Mouse (Mus musculus): ENCODE results near the gene Tfip11. TPM values are rescaled to one million over a fixed set of nuclear protein-coding genes. Genes with fewer than 3 reads are reported as not detected.

Tfip11 gene
- polyA plus RNA-seq (2012; rRNA removed): 57.5 and 59.6 TPM in 2 replicates

GRCm38 (mm10) chr5:112325546-112326445 lies at the start of gene Tfip11:
Gene Tfip11 (plus strand): TSS chr5:112326358.

DNA sequence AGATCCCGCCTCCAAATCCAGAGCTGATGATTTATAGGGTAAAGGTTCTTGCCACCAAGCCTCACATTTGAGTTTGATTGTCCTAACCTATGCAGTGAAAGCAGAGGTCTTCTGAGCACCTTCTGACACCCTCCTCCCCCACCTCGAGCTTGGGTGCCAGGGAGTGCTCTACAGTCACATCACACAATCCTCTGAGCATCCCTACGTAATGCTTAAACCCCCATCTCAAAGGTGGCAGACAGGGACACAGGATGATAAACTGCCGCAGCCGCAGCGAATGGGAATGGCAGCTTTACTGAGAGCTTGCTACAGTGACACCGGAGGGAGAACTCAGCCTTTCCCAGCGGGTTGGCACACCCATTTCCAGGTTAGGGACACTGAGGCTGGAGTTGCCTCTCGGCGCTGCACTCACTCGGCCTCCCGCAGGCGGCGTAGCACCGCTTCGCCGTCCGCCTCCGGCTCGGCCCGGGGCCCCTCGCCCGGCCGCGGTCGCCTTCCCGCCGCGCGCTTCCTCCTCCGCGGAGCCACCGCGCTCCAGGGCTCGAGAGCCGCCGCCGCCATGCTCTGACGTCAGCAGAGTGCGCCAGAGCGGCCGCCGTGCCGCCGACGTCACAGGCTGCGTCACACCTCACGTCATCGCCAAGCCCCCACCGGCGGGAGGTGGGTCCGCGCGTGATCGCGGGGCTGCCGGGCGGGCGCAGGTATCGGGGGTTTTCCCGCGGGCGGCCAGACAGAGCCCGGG lies 16.5 kb downstream of the Tfip11 start, which contains the start of the genes Srrd and Hps4:
Gene Srrd (minus strand): TSS at position 578 of the 742 bp plus-strand sequence.
Gene Hps4 (plus strand): TSS at position 621 of the 742 bp plus-strand sequence.

GRCm38 (mm10) chr5:112355910-112356309 lies 29.8 kb downstream of the Tfip11 start, which contains the start of gene Gm6583:
Gene Gm6583 (minus strand): TSS chr5:112356033.

Other genes starting within 250 kb of the Tfip11 start
- gene Cryba4, start 73.8 kb upstream of the Tfip11 start, polyA plus RNA-seq (2012; rRNA removed): 11.8 and 17.1 TPM in 2 replicates
- 5.7 and 6.0 TPM in 2 replicates for gene Crybb1, start 70.5 kb upstream of the Tfip11 start, polyA plus RNA-seq (2012; rRNA removed)
- gene Tpst2, start 49.7 kb upstream of the Tfip11 start, polyA plus RNA-seq (2012; rRNA removed): 185 and 246 TPM in 2 replicates
- 63.5 and 67.9 TPM in 2 replicates for gene Srrd, start 16.7 kb downstream of the Tfip11 start, polyA plus RNA-seq (2012; rRNA removed)
- 65.3 and 67.9 TPM in 2 replicates for gene Hps4, start 16.7 kb downstream of the Tfip11 start, polyA plus RNA-seq (2012; rRNA removed)
- not detected in 2 replicates for gene Gm6583, start 29.7 kb downstream of the Tfip11 start, polyA plus RNA-seq (2012; rRNA removed)
- 5.4 and 6.2 TPM in 2 replicates for gene Asphd2, start 68.5 kb downstream of the Tfip11 start, polyA plus RNA-seq (2012; rRNA removed)
- gene Gm6588, start 123.1 kb downstream of the Tfip11 start, polyA plus RNA-seq (2012; rRNA removed): not detected in 2 replicates